Mouse (Mus musculus): ENCODE results near the gene Aifm3. TPM values are rescaled to one million over a fixed set of nuclear protein-coding genes. Genes with fewer than 3 reads are reported as not detected.

Gene Aifm3
- total and polyA plus RNA-seq, 3 experiments: 0.05 TPM; not detected in 2

GRCm38 (mm10) chr16:17508546-17509239 lies 19.3 kb downstream of the Aifm3 start, which contains the start of gene Lztr1:
Gene Lztr1, plus strand, starts transcription at chr16:17508688.
- peaks cover 29% of the 10 kb centered on the region for H3K4me1 ChIP-seq (ENCODE audit: insufficient read depth, low read depth, low read length)
- H3K27me3 ChIP-seq (ENCODE audit: insufficient read depth, low read length): peaks cover 31% of the 10 kb centered on the region
- DNase-seq (ENCODE audit: low spot score) (peak; percentile 90), ATAC-seq (ENCODE audit: extremely low read depth, insufficient number of reproducible peaks, low FRiP score, poor library complexity, severe bottlenecking) (peak; percentile 86)
- no peak for TF ChIP-seq GATA2 (IDR thresholded peaks at IDR 0.05; ENCODE audit: borderline replicate concordance, low read depth, low read length)
- no peak for TF ChIP-seq CTCF (IDR thresholded peaks at IDR 0.05; ENCODE audit: low read depth, low read length)
- H3K9me3 ChIP-seq (replicated peaks): no peaks in the 10 kb centered on the region
- H3K4me3 ChIP-seq (ENCODE audit: low read depth, low read length): peak within 1 kb of the TSS; percentile 76
- H3K36me3 ChIP-seq (replicated peaks): peaks cover 36% of the 10 kb centered on the region

- ATAC-seq (ENCODE audit: extremely low read depth, insufficient number of reproducible peaks, low FRiP score, poor library complexity, severe bottlenecking): no peak
- no peak for TF ChIP-seq GATA2 (IDR thresholded peaks at IDR 0.05; ENCODE audit: borderline replicate concordance, low read depth, low read length)
- TF ChIP-seq GATA1 (IDR thresholded peaks at IDR 0.05; ENCODE audit: borderline replicate concordance, low read length): no peak
- no peak for TF ChIP-seq TAL1 (conservative IDR thresholded peaks at IDR 0.05; ENCODE audit: low read depth, low read length)
- no peak for TF ChIP-seq CTCF (IDR thresholded peaks at IDR 0.05; ENCODE audit: low read depth, low read length)
- TF ChIP-seq POLR2AphosphoS5 (IDR thresholded peaks at IDR 0.05; ENCODE audit: insufficient replicate concordance, low read depth, low read length): no peak
These were observed 19.8 kb downstream of the Aifm3 start for GRCm38 (mm10) chr16:17509240-17509597.

GRCm38 (mm10) chr16:17510143-17510542 lies 20.7 kb downstream of the Aifm3 start:
- TF ChIP-seq TAL1 (conservative IDR thresholded peaks at IDR 0.05; ENCODE audit: low read depth, low read length) (no peak), GATA2 (IDR thresholded peaks at IDR 0.05; ENCODE audit: borderline replicate concordance, low read depth, low read length) (no peak), POLR2AphosphoS5 (IDR thresholded peaks at IDR 0.05; ENCODE audit: insufficient replicate concordance, low read depth, low read length) (no peak), CTCF (IDR thresholded peaks at IDR 0.05; ENCODE audit: low read depth, low read length) (no peak), GATA1 (IDR thresholded peaks at IDR 0.05; ENCODE audit: borderline replicate concordance, low read length) (no peak)
- Histone ChIP-seq H3K27me3 (ENCODE audit: insufficient read depth, low read length) (peaks cover 20% of the 10 kb centered on the region), H3K36me3 (replicated peaks) (peaks cover 45% of the 10 kb centered on the region), H3K9me3 (replicated peaks) (no peaks in the 10 kb centered on the region), H3K4me3 (ENCODE audit: low read depth, low read length) (no peak overlapping the region; the same call in 1 of the 2 replicates), H3K4me1 (ENCODE audit: insufficient read depth, low read depth, low read length) (peaks cover 29% of the 10 kb centered on the region)
- DNase-seq (ENCODE audit: low spot score) (no peak), ATAC-seq (ENCODE audit: extremely low read depth, insufficient number of reproducible peaks, low FRiP score, poor library complexity, severe bottlenecking) (no peak)

More at GRCm38 (mm10) chr16:17509240-17509597, 19.8 kb downstream of the Aifm3 start:
- Histone ChIP-seq H3K9me3 (replicated peaks) (no peaks in the 10 kb centered on the region), H3K27me3 (ENCODE audit: insufficient read depth, low read length) (peaks cover 29% of the 10 kb centered on the region), H3K4me1 (ENCODE audit: insufficient read depth, low read depth, low read length) (peaks cover 29% of the 10 kb centered on the region), H3K36me3 (replicated peaks) (peaks cover 40% of the 10 kb centered on the region), H3K4me3 (ENCODE audit: low read depth, low read length) (peak overlapping the region; percentile 76)
- DNase-seq (ENCODE audit: low spot score): no peak

GRCm38 (mm10) chr16:17510686-17511085 lies 21.3 kb downstream of the Aifm3 start:
- peaks cover 15% of the 10 kb centered on the region for H3K27me3 ChIP-seq (ENCODE audit: insufficient read depth, low read length)
- no peak overlapping the region for H3K4me3 ChIP-seq (ENCODE audit: low read depth, low read length)
- no peak for TF ChIP-seq POLR2AphosphoS5 (IDR thresholded peaks at IDR 0.05; ENCODE audit: insufficient replicate concordance, low read depth, low read length)
- no peak for TF ChIP-seq GATA1 (IDR thresholded peaks at IDR 0.05; ENCODE audit: borderline replicate concordance, low read length)
- TF ChIP-seq TAL1 (conservative IDR thresholded peaks at IDR 0.05; ENCODE audit: low read depth, low read length): no peak
- no peak for TF ChIP-seq GATA2 (IDR thresholded peaks at IDR 0.05; ENCODE audit: borderline replicate concordance, low read depth, low read length)
- TF ChIP-seq CTCF (IDR thresholded peaks at IDR 0.05; ENCODE audit: low read depth, low read length): no peak
- DNase-seq (ENCODE audit: low spot score): no peak
- peaks cover 50% of the 10 kb centered on the region for H3K36me3 ChIP-seq (replicated peaks)
- peaks cover 29% of the 10 kb centered on the region for H3K4me1 ChIP-seq (ENCODE audit: insufficient read depth, low read depth, low read length)
- ATAC-seq (ENCODE audit: extremely low read depth, insufficient number of reproducible peaks, low FRiP score, poor library complexity, severe bottlenecking): no peak
- no peaks in the 10 kb centered on the region for H3K9me3 ChIP-seq (replicated peaks)

- Histone ChIP-seq H3K4me1 (ENCODE audit: insufficient read depth, low read depth, low read length) (peaks cover 29% of the 10 kb centered on the region), H3K4me3 (ENCODE audit: low read depth, low read length) (no peak overlapping the region), H3K27me3 (ENCODE audit: insufficient read depth, low read length) (peaks cover 8% of the 10 kb centered on the region), H3K9me3 (replicated peaks) (no peaks in the 10 kb centered on the region), H3K36me3 (replicated peaks) (peaks cover 58% of the 10 kb centered on the region)
- DNase-seq (ENCODE audit: low spot score): no peak
- no peak for ATAC-seq (ENCODE audit: extremely low read depth, insufficient number of reproducible peaks, low FRiP score, poor library complexity, severe bottlenecking)
- TF ChIP-seq CTCF (IDR thresholded peaks at IDR 0.05; ENCODE audit: low read depth, low read length): no peak
- no peak for TF ChIP-seq POLR2AphosphoS5 (IDR thresholded peaks at IDR 0.05; ENCODE audit: insufficient replicate concordance, low read depth, low read length)
- no peak for TF ChIP-seq GATA2 (IDR thresholded peaks at IDR 0.05; ENCODE audit: borderline replicate concordance, low read depth, low read length)
- TF ChIP-seq GATA1 (IDR thresholded peaks at IDR 0.05; ENCODE audit: borderline replicate concordance, low read length): no peak
- TF ChIP-seq TAL1 (conservative IDR thresholded peaks at IDR 0.05; ENCODE audit: low read depth, low read length): no peak
These were observed 22.0 kb downstream of the Aifm3 start for GRCm38 (mm10) chr16:17511431-17511830.

GRCm38 (mm10) chr16:17518910-17519309 lies 29.5 kb downstream of the Aifm3 start:
- DNase-seq (ENCODE audit: low spot score) (no peak), ATAC-seq (ENCODE audit: extremely low read depth, insufficient number of reproducible peaks, low FRiP score, poor library complexity, severe bottlenecking) (no peak)
- Histone ChIP-seq H3K36me3 (replicated peaks) (peaks cover 93% of the 10 kb centered on the region), H3K4me3 (ENCODE audit: low read depth, low read length) (no peak overlapping the region), H3K9me3 (replicated peaks) (no peaks in the 10 kb centered on the region), H3K27me3 (ENCODE audit: insufficient read depth, low read length) (no peaks in the 10 kb centered on the region), H3K4me1 (ENCODE audit: insufficient read depth, low read depth, low read length) (peaks cover 4% of the 10 kb centered on the region)
- TF ChIP-seq CTCF (IDR thresholded peaks at IDR 0.05; ENCODE audit: low read depth, low read length) (no peak), POLR2AphosphoS5 (IDR thresholded peaks at IDR 0.05; ENCODE audit: insufficient replicate concordance, low read depth, low read length) (no peak), TAL1 (conservative IDR thresholded peaks at IDR 0.05; ENCODE audit: low read depth, low read length) (no peak), GATA1 (IDR thresholded peaks at IDR 0.05; ENCODE audit: borderline replicate concordance, low read length) (no peak), GATA2 (IDR thresholded peaks at IDR 0.05; ENCODE audit: borderline replicate concordance, low read depth, low read length) (no peak)

Data from G1E (cell line).